Mouse (Mus musculus) liver, postnatal 0 days (tissue): ENCODE measurements around the gene Abcb1a. TPM values are rescaled to one million over a fixed set of nuclear protein-coding genes. Genes with fewer than 3 reads are reported as not detected.

Source experiments
- ATAC-seq: fragments of 200-750 bp; cut with Nextera tagmentation; 2 replicates; pipeline ENCODE4 v1.8.0; 2017; ENCODE audit warnings: mild to moderate bottlenecking, moderate library complexity
- DNase-seq: peaks from one replicate; pipeline ENCODE4 v3.0.0-alpha.2; 2016
- H3K27ac ChIP-seq: fragments of 300-500 bp; sonication (generic); 2 replicates; pipeline ENCODE4 v1.5.1; 2014; ENCODE audit warnings: antibody characterized with exemption, moderate library complexity, mild to moderate bottlenecking, low read depth
- H3K27me3 ChIP-seq: fragments of 300-500 bp; sonication (generic); 2 replicates; pipeline ENCODE4 v1.6.1; 2014; ENCODE audit warnings: low read length, control low read depth, mixed read lengths; ENCODE audit not compliant: insufficient read depth
- H3K36me3 ChIP-seq: fragments of 300-500 bp; sonication (generic); replicated peaks from 2 replicates; pipeline ENCODE4 v1.6.1; 2014; ENCODE audit warnings: mild to moderate bottlenecking, control low read depth, low read length, moderate library complexity, mixed read lengths; ENCODE audit not compliant: insufficient read depth
- H3K4me1 ChIP-seq: fragments of 300-500 bp; sonication (generic); 2 replicates; pipeline ENCODE4 v1.6.1; 2014; ENCODE audit warnings: antibody characterized with exemption, mild to moderate bottlenecking, control low read depth; ENCODE audit not compliant: insufficient read depth
- H3K4me2 ChIP-seq: fragments of 300-500 bp; sonication (generic); 2 replicates; pipeline ENCODE4 v1.6.1; 2014; ENCODE audit warnings: low read depth, mild to moderate bottlenecking, low read length, moderate library complexity, mixed read lengths
- H3K4me3 ChIP-seq: fragments of 300-500 bp; sonication (generic); 2 replicates; pipeline ENCODE4 v1.5.1; 2014; ENCODE audit warnings: low read depth, low read length
- H3K9ac ChIP-seq: fragments of 300-500 bp; sonication (generic); replicated peaks from 2 replicates; pipeline ENCODE4 v1.6.1; 2014; ENCODE audit warnings: mild to moderate bottlenecking, moderate library complexity
- H3K9me3 ChIP-seq: fragments of 300-500 bp; sonication (generic); 2 replicates; pipeline ENCODE4 v1.6.1; 2016; ENCODE audit warnings: mild to moderate bottlenecking, control low read depth, low read length, mixed read lengths
- CTCF ChIP-seq: sonication (generic); IDR thresholded peaks from 2 replicates; pipeline ENCODE4 v1.5.1; 2016; ENCODE audit warnings: antibody characterized with exemption, low read depth
- EP300 ChIP-seq: IDR thresholded peaks from 2 replicates; pipeline ENCODE4 v1.6.1; 2016; ENCODE audit warnings: antibody characterized with exemption, low read depth, mild to moderate bottlenecking
- WGBS: fragments of 180-500 bp; shearing (Covaris S2); extraction: QIAGEN DNeasy Blood & Tissue Kit; methylation state at CpG from one replicate; pipeline ENCODE4 v1.1.7; 2014; ENCODE audit not compliant: insufficient replicate concordance; 5-methylcytosine and 5-hydroxymethylcytosine counted together
- polyA plus RNA-seq: library from polyadenylated mRNA; unstranded; fragments of >200 nt; fragmentation: Nextera tagmentation; extraction: Ambion mirVana; gene quantifications from 2 replicates; pipeline ENCODE4 v1.2.1, GENCODE M21; 2015

Abcb1a gene
- 1.9 and 2.0 TPM in 2 replicates for polyA plus RNA-seq

DNA sequence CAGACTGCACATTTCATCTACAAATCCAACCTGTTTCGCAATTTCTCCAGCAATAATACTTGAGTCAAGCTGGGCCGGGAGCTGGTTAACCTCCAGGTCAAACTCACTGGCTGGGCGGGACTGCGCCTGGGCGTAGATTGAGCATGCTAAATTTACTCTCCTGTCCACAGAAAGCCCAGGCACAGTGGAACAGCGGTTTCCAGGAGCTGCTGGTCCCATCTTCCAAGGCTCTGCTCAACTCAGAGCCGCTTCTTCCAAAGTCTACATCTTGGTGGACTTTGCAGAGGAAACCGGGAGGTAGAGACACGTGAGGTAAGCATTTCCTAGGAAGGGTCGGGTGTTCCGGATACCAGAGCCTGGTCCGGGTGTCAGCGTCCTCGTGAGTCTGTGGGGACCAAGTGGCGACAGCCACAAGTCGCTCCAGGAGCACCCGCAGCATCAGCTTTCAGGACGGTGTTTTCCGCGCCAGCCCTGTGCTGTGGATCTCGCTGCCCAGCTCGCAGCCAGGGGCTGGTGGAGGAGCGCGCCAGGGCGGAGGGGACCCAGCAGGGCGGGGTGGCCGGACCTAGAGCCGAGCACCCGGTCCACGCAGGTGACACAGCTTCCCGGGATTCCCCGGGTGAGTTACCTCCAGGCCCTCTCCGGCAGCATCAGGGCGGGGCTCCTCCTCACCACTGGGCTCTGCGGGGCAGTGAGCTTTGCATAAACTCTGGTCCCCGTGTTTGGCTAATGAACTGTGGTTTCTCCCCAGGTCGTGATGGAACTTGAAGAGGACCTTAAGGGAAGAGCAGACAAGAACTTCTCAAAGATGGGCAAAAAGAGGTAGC is at the start of gene Abcb1a:
TSS of gene Abcb1a (plus strand) at position 167 of the 827 bp plus-strand sequence.
- Histone ChIP-seq H3K4me1 (no peaks in the 10 kb centered on the region), H3K9me3 (no peaks in the 10 kb centered on the region), H3K36me3 (no peaks in the 10 kb centered on the region), H3K27ac (peak within 1 kb of the TSS; percentile 52), H3K4me2 (peak within 1 kb of the TSS; percentile 79), H3K4me3 (peak within 1 kb of the TSS; percentile 51), H3K27me3 (no peaks in the 10 kb centered on the region), H3K9ac (peak within 1 kb of the TSS; percentile 54)
- WGBS: 8% methylated on average over 37 of the region's 37 CpGs
- TF ChIP-seq EP300 (0 out of 2 replicates have a peak, but pooled peaks have one; percentile 49), CTCF (no peak)
- peak; percentile 58 for DNase-seq
- ATAC-seq: peak; percentile 95

DNA sequence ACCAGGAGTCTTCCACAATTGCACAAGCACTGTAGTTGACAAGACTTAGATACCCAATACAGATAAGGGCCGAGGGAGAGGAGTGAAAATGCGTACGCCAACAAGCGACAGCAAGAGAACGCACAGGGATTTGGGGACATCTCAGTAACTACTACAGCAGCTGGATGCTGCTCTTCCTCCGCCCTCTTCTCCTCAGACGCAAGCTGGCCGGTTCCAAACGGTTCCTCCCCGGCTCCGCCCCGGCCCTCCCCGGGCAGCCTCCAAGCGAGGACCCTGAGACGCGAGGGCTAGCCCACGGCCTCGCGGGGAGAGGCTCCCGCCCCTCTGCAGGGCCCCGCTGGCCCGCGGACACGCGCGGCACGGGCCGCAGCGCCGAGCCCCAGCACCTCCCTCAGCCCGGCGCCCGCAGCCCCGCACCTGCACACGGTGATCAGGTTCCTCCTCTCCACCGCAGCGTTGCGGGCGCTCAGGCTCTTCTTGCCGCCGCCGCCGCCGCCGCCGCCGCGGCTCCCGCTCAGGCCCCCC is 37.7 kb upstream of the Abcb1a start:
- Histone ChIP-seq H3K4me3 (peak overlapping the region; percentile 66), H3K4me1 (peaks cover 8% of the 10 kb centered on the region; the same call in 1 of the 2 replicates), H3K4me2 (peak overlapping the region; percentile 98), H3K9ac (peak overlapping the region; percentile 51), H3K9me3 (no peaks in the 10 kb centered on the region), H3K27me3 (peaks cover 15% of the 10 kb centered on the region), H3K27ac (no peak overlapping the region), H3K36me3 (no peaks in the 10 kb centered on the region)
- ATAC-seq (peak; percentile 26), DNase-seq (peak; percentile 33)
- under 1% methylated on average over 43 of the region's 49 CpGs for WGBS
- TF ChIP-seq CTCF (no peak), EP300 (no peak)

DNA sequence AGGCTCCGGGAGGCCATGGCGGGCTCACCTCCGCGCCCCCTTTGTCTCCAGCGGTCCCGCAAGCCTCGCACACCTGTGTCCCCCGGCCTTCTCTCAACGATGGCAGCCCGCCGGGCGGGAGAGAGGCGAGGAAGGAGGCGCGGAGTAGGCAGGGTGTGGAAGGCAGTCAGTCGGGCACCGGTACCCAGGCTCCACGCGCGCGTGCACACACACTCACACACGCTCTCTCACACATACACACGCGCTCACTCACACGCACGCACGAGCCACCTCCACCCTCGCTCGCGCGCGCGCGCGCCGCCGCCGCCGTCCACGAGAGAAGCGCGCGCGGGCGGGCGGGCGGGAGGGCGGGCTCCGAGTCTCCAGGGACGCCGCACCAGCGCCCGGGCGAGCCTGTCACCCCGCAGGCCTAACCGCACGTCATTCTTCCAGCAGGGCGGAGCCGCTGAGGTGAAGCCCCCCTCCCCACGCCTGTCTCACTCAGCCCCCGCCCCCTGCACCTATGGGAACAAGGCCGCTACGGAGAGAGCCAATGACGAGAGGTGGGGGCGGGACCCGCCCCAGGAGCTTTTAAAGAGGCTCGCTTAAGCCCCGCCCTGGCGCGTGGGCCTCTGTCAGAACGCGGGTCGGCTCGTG is 37.2 kb upstream of the Abcb1a start, which contains the start of gene Rundc3b:
TSS of gene Rundc3b (minus strand) at position 357 of the 636 bp plus-strand sequence.
- no peak within 1 kb of the TSS for H3K27ac ChIP-seq
- peaks cover 8% of the 10 kb centered on the region; the same call in 1 of the 2 replicates for H3K4me1 ChIP-seq
- H3K9ac ChIP-seq: peak within 1 kb of the TSS; percentile 51
- DNase-seq (peak; percentile 85), ATAC-seq (peak; percentile 97)
- peak within 1 kb of the TSS; percentile 66 for H3K4me3 ChIP-seq
- H3K36me3 ChIP-seq: no peaks in the 10 kb centered on the region
- peaks cover 15% of the 10 kb centered on the region for H3K27me3 ChIP-seq
- H3K4me2 ChIP-seq: peak within 1 kb of the TSS; percentile 98
- under 1% methylated on average over 47 of the region's 74 CpGs for WGBS
- TF ChIP-seq CTCF (no peak), EP300 (no peak)
- H3K9me3 ChIP-seq: no peaks in the 10 kb centered on the region

DNA sequence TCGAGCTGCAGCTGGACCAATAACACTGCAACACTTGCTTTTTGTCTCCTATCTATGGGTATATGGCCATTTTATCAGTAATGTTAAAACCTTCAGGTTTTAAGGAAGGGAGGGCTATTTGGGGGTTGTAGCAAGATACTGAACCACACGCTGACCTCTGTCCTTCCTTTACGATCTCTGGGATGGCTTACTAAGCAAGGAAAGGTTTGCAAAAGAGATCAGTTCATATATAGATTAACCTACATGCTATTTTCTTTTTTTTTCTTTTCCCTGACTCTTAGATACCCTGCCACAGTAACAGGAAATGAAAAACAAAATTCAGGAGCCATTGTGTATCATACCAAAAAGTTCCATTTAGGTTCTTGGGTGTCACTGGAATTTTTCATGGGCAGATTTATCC is 27.0 kb upstream of the Abcb1a start:
- no peak overlapping the region for H3K4me3 ChIP-seq
- TF ChIP-seq EP300 (no peak), CTCF (no peak)
- H3K36me3 ChIP-seq: no peaks in the 10 kb centered on the region
- no peak overlapping the region for H3K4me2 ChIP-seq
- ATAC-seq (no peak), DNase-seq (no peak)
- no peaks in the 10 kb centered on the region for H3K9me3 ChIP-seq
- H3K27me3 ChIP-seq: no peaks in the 10 kb centered on the region
- no peak overlapping the region for H3K27ac ChIP-seq
- 72% methylated on average over 3 of the region's 3 CpGs for WGBS
- no peak overlapping the region for H3K9ac ChIP-seq
- H3K4me1 ChIP-seq: no peaks in the 10 kb centered on the region

DNA sequence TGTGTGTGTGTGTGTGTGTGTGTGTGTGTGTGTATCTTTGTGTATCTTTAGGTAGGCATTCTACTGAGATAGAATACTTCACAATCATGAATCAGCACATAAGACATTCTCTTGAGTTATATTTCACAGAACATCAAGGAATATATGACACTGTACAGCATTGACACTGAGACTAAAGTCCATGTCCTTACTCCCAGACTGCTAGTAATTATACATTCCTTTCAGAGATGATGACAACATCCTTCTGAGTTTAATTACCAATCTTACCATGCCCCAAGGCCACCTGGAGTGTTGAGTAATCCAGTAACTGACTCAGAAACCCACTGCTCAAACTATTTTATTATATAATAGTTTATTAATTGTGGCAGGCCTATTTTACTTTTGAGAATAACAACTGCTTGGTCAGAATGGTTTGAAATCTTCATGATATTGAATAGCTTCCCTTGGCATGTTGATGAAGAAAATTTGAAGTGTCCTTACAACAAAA is 25.3 kb upstream of the Abcb1a start:
- no peak for DNase-seq

DNA sequence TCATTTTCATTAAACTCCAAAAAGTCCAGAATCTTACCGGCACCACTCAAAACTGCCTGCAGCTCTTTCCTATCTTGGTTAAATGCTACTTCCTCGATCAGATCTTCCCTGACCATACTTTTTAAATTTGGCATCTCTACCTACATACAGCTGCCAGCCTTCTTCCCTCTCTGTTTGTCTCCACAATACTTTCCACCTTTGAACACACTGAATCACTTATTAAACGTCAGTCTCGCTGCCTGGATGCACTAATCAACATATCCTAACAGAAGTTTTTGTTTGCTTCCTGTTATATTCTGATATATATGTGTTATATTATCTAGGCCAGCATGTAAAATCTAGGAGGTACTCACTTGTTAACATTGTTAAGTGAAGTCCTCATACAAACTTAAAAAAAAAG is 11.6 kb upstream of the Abcb1a start:
- no peak overlapping the region for H3K27ac ChIP-seq
- H3K9me3 ChIP-seq: no peaks in the 10 kb centered on the region
- H3K9ac ChIP-seq: no peak overlapping the region
- ATAC-seq (no peak), DNase-seq (no peak)
- H3K27me3 ChIP-seq: no peaks in the 10 kb centered on the region
- H3K4me1 ChIP-seq: no peaks in the 10 kb centered on the region
- H3K4me3 ChIP-seq: no peak overlapping the region
- 58% methylated on average over 4 of the region's 4 CpGs for WGBS
- no peak overlapping the region for H3K4me2 ChIP-seq
- no peaks in the 10 kb centered on the region for H3K36me3 ChIP-seq
- TF ChIP-seq CTCF (no peak), EP300 (no peak)

More for the DNA sequence above, 25.3 kb upstream of the Abcb1a start:
- H3K27ac ChIP-seq: no peak overlapping the region
- no peak overlapping the region for H3K4me3 ChIP-seq
- no peak overlapping the region for H3K4me2 ChIP-seq
- no peak overlapping the region for H3K9ac ChIP-seq
- ATAC-seq: no peak
- TF ChIP-seq EP300: no peak
- TF ChIP-seq CTCF: no peak
- H3K27me3 ChIP-seq: no peaks in the 10 kb centered on the region
- no peaks in the 10 kb centered on the region for H3K9me3 ChIP-seq
- H3K4me1 ChIP-seq: no peaks in the 10 kb centered on the region
- no peaks in the 10 kb centered on the region for H3K36me3 ChIP-seq
